Mouse (Mus musculus) ES-CJ7 (cell line): ENCODE results near the gene Hsf4.

Experiments
- DNase-seq: peaks from one replicate; pipeline ENCODE4 v3.0.0; 2011; ENCODE audit warnings: low read depth, low spot score

The Hsf4 gene

GRCm38 (mm10) chr8:105305211-105306145, 35.9 kb downstream of the Hsf4 start, which contains the start of gene Elmo3:
Gene Elmo3 (plus strand): TSS chr8:105305601.
- DNase-seq, result peak; percentile 88

GRCm38 (mm10) chr8:105306146-105306691, 36.6 kb downstream of the Hsf4 start:
- DNase-seq, result no peak

- DNase-seq, result no peak
Observed at GRCm38 (mm10) chr8:105307670-105308069, 38.1 kb downstream of the Hsf4 start.

GRCm38 (mm10) chr8:105308428-105308827, 38.8 kb downstream of the Hsf4 start:
- DNase-seq, result no peak

GRCm38 (mm10) chr8:105309142-105309847, 39.7 kb downstream of the Hsf4 start:
- DNase-seq, result no peak

GRCm38 (mm10) chr8:105310118-105310517, 40.5 kb downstream of the Hsf4 start:
- DNase-seq, result no peak

- no peak for DNase-seq
Observed at GRCm38 (mm10) chr8:105311718-105312117, 42.1 kb downstream of the Hsf4 start.

- DNase-seq, result no peak
Observed at GRCm38 (mm10) chr8:105312891-105313481, 43.4 kb downstream of the Hsf4 start.

- DNase-seq, result no peak
Observed at GRCm38 (mm10) chr8:105313622-105314402, 44.2 kb downstream of the Hsf4 start.

GRCm38 (mm10) chr8:105315073-105315769, 45.6 kb downstream of the Hsf4 start:
- DNase-seq, result no peak

GRCm38 (mm10) chr8:105317941-105318340, 48.3 kb downstream of the Hsf4 start:
- DNase-seq, result no peak

GRCm38 (mm10) chr8:105318662-105319190, 49.1 kb downstream of the Hsf4 start:
- no peak for DNase-seq

- DNase-seq, result no peak
Observed at GRCm38 (mm10) chr8:105323183-105323582, 53.6 kb downstream of the Hsf4 start.
